Mouse (Mus musculus) G1E (cell line): ENCODE results near the gene Wwox.

Experiments
- CTCF ChIP-seq: IDR thresholded peaks from 2 replicates; pipeline ENCODE4 v1.5.1; 2012; ENCODE audit warnings: low read depth, low read length, inconsistent platforms, mixed read lengths
- GATA1 ChIP-seq: IDR thresholded peaks from 2 replicates; pipeline ENCODE4 v1.6.1; 2012; ENCODE audit warnings: borderline replicate concordance, low read length, inconsistent platforms, mixed read lengths
- GATA2 ChIP-seq: IDR thresholded peaks from 2 replicates; pipeline ENCODE4 v1.6.1; 2012; ENCODE audit warnings: low read depth, low read length, inconsistent platforms, borderline replicate concordance
- POLR2AphosphoS5 ChIP-seq: IDR thresholded peaks from 2 replicates; pipeline ENCODE4 v1.6.1; 2012; ENCODE audit warnings: low read depth, low read length, inconsistent platforms; ENCODE audit not compliant: insufficient replicate concordance
- TAL1 ChIP-seq: conservative IDR thresholded peaks from 2 replicates; pipeline ENCODE4 v1.6.1; 2012; ENCODE audit warnings: low read depth, low read length, inconsistent platforms, mixed read lengths

DNA sequence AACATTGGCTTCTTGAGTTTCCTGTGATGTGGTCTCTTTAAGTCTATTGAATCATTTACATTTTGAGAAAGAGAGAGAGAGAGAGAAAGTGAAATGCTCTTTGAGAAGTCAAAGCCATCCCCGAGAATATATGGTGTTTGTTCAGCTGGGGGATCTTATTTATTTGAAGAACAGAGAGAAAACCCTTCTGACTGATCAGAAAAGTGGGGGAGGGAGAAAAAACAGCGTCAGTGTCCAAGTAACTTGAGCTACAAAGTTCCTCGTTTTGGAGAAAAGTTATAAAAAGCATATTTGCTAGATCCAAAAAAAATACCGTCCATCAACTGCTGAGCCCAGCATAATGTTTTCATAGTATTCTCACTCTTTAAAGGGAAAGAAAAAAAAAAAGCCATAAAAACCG, 283.2 kb downstream of the Wwox start:
- TF ChIP-seq CTCF (no peak), GATA1 (no peak), POLR2AphosphoS5 (no peak), TAL1 (no peak), GATA2 (no peak)
